Mouse (Mus musculus): Measurements from ENCODE around the gene Cpa1. TPM values are rescaled to one million over a fixed set of nuclear protein-coding genes. Genes with fewer than 3 reads are reported as not detected.

The Cpa1 gene
- total and polyA plus RNA-seq, 3 experiments, result not detected

GRCm38 (mm10) chr6:30692826-30693225 lies 53.8 kb downstream of the Cpa1 start:
- peaks cover 10% of the 10 kb centered on the region for H3K27me3 ChIP-seq (ENCODE audit: insufficient read depth, low read length)
- peaks cover 22% of the 10 kb centered on the region for H3K4me1 ChIP-seq (ENCODE audit: insufficient read depth, low read depth, low read length)
- H3K4me3 ChIP-seq (ENCODE audit: low read depth, low read length), result peak overlapping the region; percentile 76
- DNase-seq (ENCODE audit: low spot score) (peak; percentile 14), ATAC-seq (ENCODE audit: extremely low read depth, insufficient number of reproducible peaks, low FRiP score, poor library complexity, severe bottlenecking) (no peak)
- TF ChIP-seq POLR2AphosphoS5 (IDR thresholded peaks at IDR 0.05; ENCODE audit: insufficient replicate concordance, low read depth, low read length) (no peak), GATA1 (IDR thresholded peaks at IDR 0.05; ENCODE audit: borderline replicate concordance, low read length) (no peak), TAL1 (conservative IDR thresholded peaks at IDR 0.05; ENCODE audit: low read depth, low read length) (no peak), GATA2 (IDR thresholded peaks at IDR 0.05; ENCODE audit: borderline replicate concordance, low read depth, low read length) (no peak), CTCF (IDR thresholded peaks at IDR 0.05; ENCODE audit: low read depth, low read length) (no peak)
- peaks cover 7% of the 10 kb centered on the region for H3K36me3 ChIP-seq (replicated peaks)
- no peaks in the 10 kb centered on the region for H3K9me3 ChIP-seq (replicated peaks)

- TF ChIP-seq GATA2 (IDR thresholded peaks at IDR 0.05; ENCODE audit: borderline replicate concordance, low read depth, low read length), result no peak
- no peak for TF ChIP-seq CTCF (IDR thresholded peaks at IDR 0.05; ENCODE audit: low read depth, low read length)
- TF ChIP-seq POLR2AphosphoS5 (IDR thresholded peaks at IDR 0.05; ENCODE audit: insufficient replicate concordance, low read depth, low read length), result no peak
- no peak for TF ChIP-seq GATA1 (IDR thresholded peaks at IDR 0.05; ENCODE audit: borderline replicate concordance, low read length)
- TF ChIP-seq TAL1 (conservative IDR thresholded peaks at IDR 0.05; ENCODE audit: low read depth, low read length), result no peak
- H3K9me3 ChIP-seq (replicated peaks), result no peaks in the 10 kb centered on the region
- peaks cover 16% of the 10 kb centered on the region for H3K27me3 ChIP-seq (ENCODE audit: insufficient read depth, low read length)
- ATAC-seq (ENCODE audit: extremely low read depth, insufficient number of reproducible peaks, low FRiP score, poor library complexity, severe bottlenecking) (peak; percentile 94), DNase-seq (ENCODE audit: low spot score) (peak; percentile 99)
- peaks cover 3% of the 10 kb centered on the region for H3K36me3 ChIP-seq (replicated peaks)
- peaks cover 22% of the 10 kb centered on the region for H3K4me1 ChIP-seq (ENCODE audit: insufficient read depth, low read depth, low read length)
- H3K4me3 ChIP-seq (ENCODE audit: low read depth, low read length), result peak within 1 kb of the TSS; percentile 76
Observed at GRCm38 (mm10) chr6:30693350-30693991, 54.5 kb downstream of the Cpa1 start, which contains the start of gene Cep41. Gene Cep41, minus strand, starts transcription at chr6:30693749.

- ATAC-seq (ENCODE audit: extremely low read depth, insufficient number of reproducible peaks, low FRiP score, poor library complexity, severe bottlenecking), result no peak
- TF ChIP-seq CTCF (IDR thresholded peaks at IDR 0.05; ENCODE audit: low read depth, low read length), result no peak
- no peak for TF ChIP-seq GATA2 (IDR thresholded peaks at IDR 0.05; ENCODE audit: borderline replicate concordance, low read depth, low read length)
- H3K36me3 ChIP-seq (replicated peaks), result peaks cover 2% of the 10 kb centered on the region
- peaks cover 22% of the 10 kb centered on the region for H3K27me3 ChIP-seq (ENCODE audit: insufficient read depth, low read length)
- peaks cover 22% of the 10 kb centered on the region for H3K4me1 ChIP-seq (ENCODE audit: insufficient read depth, low read depth, low read length)
- no peak for DNase-seq (ENCODE audit: low spot score)
- peak overlapping the region; percentile 76; the same call in 1 of the 2 replicates for H3K4me3 ChIP-seq (ENCODE audit: low read depth, low read length)
- H3K9me3 ChIP-seq (replicated peaks), result no peaks in the 10 kb centered on the region
Observed at GRCm38 (mm10) chr6:30694209-30694608, 55.2 kb downstream of the Cpa1 start.

Other genes starting within 250 kb of the Cpa1 start
- 22.0 and 34.2 TPM in 2 replicates for gene Zc3hc1, start 248.2 kb upstream of the Cpa1 start, total RNA-seq (2014; fragmentation: Nextera tagmentation)
- 44.5 and 53.0 TPM in 2 replicates for gene Zc3hc1, start 248.2 kb upstream of the Cpa1 start, total RNA-seq (2017)
- gene Zc3hc1, start 248.2 kb upstream of the Cpa1 start, polyA plus RNA-seq (2012), result 63.6 and 71.3 TPM in 2 replicates
- gene Klhdc10, start 237.3 kb upstream of the Cpa1 start, total RNA-seq (2014; fragmentation: Nextera tagmentation), result 45.7 and 48.8 TPM in 2 replicates
- gene Klhdc10, start 237.3 kb upstream of the Cpa1 start, total RNA-seq (2017), result 30.2 and 33.3 TPM in 2 replicates
- 19.9 and 25.8 TPM in 2 replicates for gene Klhdc10, start 237.3 kb upstream of the Cpa1 start, polyA plus RNA-seq (2012)
- 120 and 126 TPM in 2 replicates for gene Tmem209, start 129.4 kb upstream of the Cpa1 start, total RNA-seq (2014; fragmentation: Nextera tagmentation)
- 36.8 and 36.9 TPM in 2 replicates for gene Tmem209, start 129.4 kb upstream of the Cpa1 start, total RNA-seq (2017)
- gene Tmem209, start 129.4 kb upstream of the Cpa1 start, polyA plus RNA-seq (2012), result 2.6 and 2.8 TPM in 2 replicates
- gene Ssmem1, start 129.4 kb upstream of the Cpa1 start, total RNA-seq (2014; fragmentation: Nextera tagmentation), result not detected in 2 replicates
- gene Ssmem1, start 129.4 kb upstream of the Cpa1 start, total RNA-seq (2017), result 0.33 TPM in 1 of 2 replicates, not detected in the other
- gene Ssmem1, start 129.4 kb upstream of the Cpa1 start, polyA plus RNA-seq (2012), result not detected in 2 replicates
- not detected in 2 replicates for gene Cpa2, start 97.6 kb upstream of the Cpa1 start, total RNA-seq (2014; fragmentation: Nextera tagmentation)
- gene Cpa2, start 97.6 kb upstream of the Cpa1 start, total RNA-seq (2017), result 0.23 TPM in 1 of 2 replicates, not detected in the other
- gene Cpa2, start 97.6 kb upstream of the Cpa1 start, polyA plus RNA-seq (2012), result not detected in 2 replicates
- not detected in 2 replicates for gene Cpa4, start 70.8 kb upstream of the Cpa1 start, total RNA-seq (2014; fragmentation: Nextera tagmentation)
- 0.05 TPM in 1 of 2 replicates, not detected in the other for gene Cpa4, start 70.8 kb upstream of the Cpa1 start, total RNA-seq (2017)
- gene Cpa4, start 70.8 kb upstream of the Cpa1 start, polyA plus RNA-seq (2012), result not detected in 2 replicates
- gene Cpa5, start 28.2 kb upstream of the Cpa1 start, total RNA-seq (2014; fragmentation: Nextera tagmentation), result not detected in 2 replicates
- not detected in 2 replicates for gene Cpa5, start 28.2 kb upstream of the Cpa1 start, total RNA-seq (2017)
- not detected in 2 replicates for gene Cpa5, start 28.2 kb upstream of the Cpa1 start, polyA plus RNA-seq (2012)
- gene Cep41, start 54.5 kb downstream of the Cpa1 start, total RNA-seq (2014; fragmentation: Nextera tagmentation), result 18.3 and 28.3 TPM in 2 replicates
- gene Cep41, start 54.5 kb downstream of the Cpa1 start, total RNA-seq (2017), result 8.8 and 14.6 TPM in 2 replicates
- gene Cep41, start 54.5 kb downstream of the Cpa1 start, polyA plus RNA-seq (2012), result 32.6 and 34.5 TPM in 2 replicates
- gene Mest, start 84.3 kb downstream of the Cpa1 start, total RNA-seq (2014; fragmentation: Nextera tagmentation), result not detected in 2 replicates
- gene Mest, start 84.3 kb downstream of the Cpa1 start, total RNA-seq (2017), result 0.29 and 0.49 TPM in 2 replicates
- 0.57 and 0.90 TPM in 2 replicates for gene Mest, start 84.3 kb downstream of the Cpa1 start, polyA plus RNA-seq (2012)

All from G1E (cell line).